Comparison of ENCODE assay signal across 8 mouse cellular contexts in genomic region chr4:119733184-119733880, GRCm38 (mm10). TPM values are rescaled to one million over a fixed set of nuclear protein-coding genes. Genes with fewer than 3 reads are reported as not detected.
DNase-seq lines count a peak whose midpoint lies in the region; ATAC-seq and TF ChIP-seq lines count a peak whose summit lies in the region.

Hivep3 (plus strand) TSS chr4:119733784.

- TF ChIP-seq CTCF in lung, embryonic 14.5 days (IDR thresholded peaks at IDR 0.05; ENCODE audit: low read depth), result no peak

- H3K36me3 ChIP-seq in lung, embryonic 14.5 days (ENCODE audit: insufficient read depth), result no peaks in the 10 kb centered on the region

- ATAC-seq in frontal cortex, adult (ENCODE audit: low TSS enrichment), result peak; percentile 92
- peak; percentile 92 to 97 for ATAC-seq in hematopoietic stem cell, adult 5-6 weeks (replicated peaks in 1 of 2; ENCODE audit: insufficient read depth in 1 of 2, low FRiP score in 2 of 2, low TSS enrichment in 1 of 2, low read depth in 1 of 2, poor library complexity in 2 of 2, severe bottlenecking in 2 of 2)
- ATAC-seq in lung, embryonic 14.5 days (ENCODE audit: insufficient read depth), result peak; percentile 97
- ATAC-seq in neutrophil, adult 5-6 weeks (ENCODE audit: extremely low read depth, insufficient number of reproducible peaks, low FRiP score, poor library complexity, severe bottlenecking), result peak; percentile 94

- no peaks in the 10 kb centered on the region; the same call in 1 of the 2 replicates for H3K27me3 ChIP-seq in lung, embryonic 14.5 days (ENCODE audit: insufficient read depth, low read length)

- peak within 1 kb of the TSS; percentile 91 for H3K4me2 ChIP-seq in lung, embryonic 14.5 days

- peak within 1 kb of the TSS; percentile 84 for H3K4me3 ChIP-seq in lung, embryonic 14.5 days (ENCODE audit: low read depth, low read length)

- peak within 1 kb of the TSS; percentile 57 for H3K9ac ChIP-seq in lung, embryonic 14.5 days

- H3K27ac ChIP-seq in lung, embryonic 14.5 days (ENCODE audit: low read depth), result peak within 1 kb of the TSS; percentile 64; the same call in 1 of the 2 replicates

- under 1% methylated on average over 36 of the region's 47 CpGs for WGBS in lung, embryonic 14.5 days

- H3K9me3 ChIP-seq in lung, embryonic 14.5 days (ENCODE audit: low read depth, low read length), result no peaks in the 10 kb centered on the region

- peak; percentile 91 for DNase-seq in NIH3T3 (ENCODE audit: low read depth)
- peak; percentile 100 for DNase-seq in cerebellum, adult 9-11 months
- peak; percentile 97 to 99 for DNase-seq in layer of hippocampus, adult 8-10 months (ENCODE audit: low spot score in 2 of 2)
- peak; percentile 100 for DNase-seq in lung, embryonic 14.5 days
- peak; percentile 99 for DNase-seq in testis, postnatal 14 days (ENCODE audit: low spot score)

- no peaks in the 10 kb centered on the region for H3K4me1 ChIP-seq in lung, embryonic 14.5 days (ENCODE audit: insufficient read depth)

RNA-seq across cellular contexts. Expression of gene Hivep3, which starts in this region (rescaled TPM):
- total RNA-seq in hematopoietic stem cell, adult 5-6 weeks (2017), result 10.1 and 16.2 TPM in 2 replicates
- total RNA-seq in layer of hippocampus, adult 8-10 months (2022), result 10 to 100 TPM; 47.7 to 56.0 (median 51.0) TPM
- polyA plus RNA-seq in lung, embryonic 14.5 days (2014; fragmentation: Nextera tagmentation; extraction: Ambion mirVana), result 22.0 and 28.4 TPM in 2 replicates
- 3.3 and 3.7 TPM in 2 replicates for total RNA-seq in neutrophil, adult 5-6 weeks (2017)

Comparison
In these comparisons a context has a peak if more than half of its experiments do, and no peak if none do; other contexts are left out.
1. Peak in every context shown above with its lines: DNase-seq, ATAC-seq, H3K4me3 ChIP-seq and H3K27ac ChIP-seq.